Mouse (Mus musculus) WW6 (cell line): ENCODE data around the gene Nrxn1.

ENCODE experiments used
- DNase-seq: peaks from one replicate; pipeline ENCODE4 v3.0.0-alpha.2; 2013; ENCODE audit warnings: low read depth, low spot score

Nrxn1 gene

GRCm38 (mm10) chr17:90662318-90662717, 430.6 kb downstream of the Nrxn1 start:
- DNase-seq, result no peak

GRCm38 (mm10) chr17:90654506-90654905, 438.4 kb downstream of the Nrxn1 start:
- no peak for DNase-seq

GRCm38 (mm10) chr17:90653347-90653746, 439.5 kb downstream of the Nrxn1 start:
- DNase-seq, result no peak

- no peak for DNase-seq
Measured at GRCm38 (mm10) chr17:90650279-90650678, 442.6 kb downstream of the Nrxn1 start.

GRCm38 (mm10) chr17:90638970-90639524, 453.8 kb downstream of the Nrxn1 start:
- DNase-seq, result no peak

GRCm38 (mm10) chr17:90638183-90638727, 454.6 kb downstream of the Nrxn1 start:
- DNase-seq, result no peak

GRCm38 (mm10) chr17:90631371-90631770, 461.5 kb downstream of the Nrxn1 start:
- no peak for DNase-seq

- DNase-seq, result no peak
Measured at GRCm38 (mm10) chr17:90629851-90630250, 463.0 kb downstream of the Nrxn1 start.

- no peak for DNase-seq
Measured at GRCm38 (mm10) chr17:90628469-90628868, 464.4 kb downstream of the Nrxn1 start.

GRCm38 (mm10) chr17:90628004-90628403, 464.9 kb downstream of the Nrxn1 start:
- DNase-seq, result no peak

GRCm38 (mm10) chr17:90627395-90627794, 465.5 kb downstream of the Nrxn1 start:
- no peak for DNase-seq

GRCm38 (mm10) chr17:90624591-90625266, 468.1 kb downstream of the Nrxn1 start:
- DNase-seq, result no peak

GRCm38 (mm10) chr17:90621828-90622227, 471.0 kb downstream of the Nrxn1 start:
- DNase-seq, result no peak

GRCm38 (mm10) chr17:90615019-90615418, 477.9 kb downstream of the Nrxn1 start:
- no peak for DNase-seq

- DNase-seq, result no peak
Measured at GRCm38 (mm10) chr17:90607427-90607806, 485.5 kb downstream of the Nrxn1 start.

GRCm38 (mm10) chr17:90606718-90607426, 486.0 kb downstream of the Nrxn1 start:
- DNase-seq, result no peak

GRCm38 (mm10) chr17:90599570-90600524, 493.0 kb downstream of the Nrxn1 start:
- no peak for DNase-seq

- no peak for DNase-seq
Measured at GRCm38 (mm10) chr17:90594798-90595533, 497.9 kb downstream of the Nrxn1 start.

GRCm38 (mm10) chr17:90586891-90587290, 506.0 kb downstream of the Nrxn1 start:
- no peak for DNase-seq

- peak; percentile 16 for DNase-seq
Measured at GRCm38 (mm10) chr17:90584666-90585195, 508.1 kb downstream of the Nrxn1 start.
